Comparison of ENCODE assay signal across 27 mouse cellular contexts in the genomic region with DNA sequence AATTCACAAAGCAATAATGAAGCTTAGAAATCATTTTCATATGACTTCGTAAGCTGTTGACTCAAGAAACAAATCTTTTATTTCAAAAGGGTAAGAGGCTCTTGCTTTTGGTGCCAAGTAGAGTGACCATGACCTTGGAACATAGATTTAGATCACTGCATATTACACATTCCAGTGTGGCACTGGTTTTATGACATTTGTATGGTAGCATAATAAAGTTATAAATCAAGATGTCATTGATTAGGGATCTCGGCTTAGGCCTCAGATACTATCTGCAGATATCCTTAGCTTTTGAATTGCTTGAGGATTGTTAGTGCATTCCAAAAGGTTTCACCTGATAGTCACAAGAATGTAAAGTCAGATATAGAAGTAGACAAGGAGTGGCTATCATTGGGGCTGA.
DNase-seq lines count a peak whose midpoint lies in the region; ATAC-seq and TF ChIP-seq lines count a peak whose summit lies in the region.
"Had no signal": no experiment of that assay in that cellular context is flagged by ENCODE, and none has a peak within 500 bp of the region (broad histone marks: within the 10 kb centered on the region; RNA-seq: fewer than 3 reads in every experiment).

No protein-coding gene starts in this region.

- no peak for DNase-seq in gastrocnemius, adult 2 months
- DNase-seq in gastrocnemius, postnatal 25 days = no peak
- no peak for DNase-seq in heart, adult 11 months
- peak; percentile 19 for DNase-seq in 3T3-L1 (ENCODE audit: low read depth, low spot score)
- DNase-seq in adrenal gland, postnatal 36 days = peak; percentile 10 to 22
- DNase-seq in frontal cortex, postnatal 14 days (ENCODE audit: low spot score in 2 of 2) = no peak
- DNase-seq: cerebellum, adult 11-12 months; cerebellum, adult 9-11 months; gastrocnemius, postnatal 10 days; kidney, adult 11 months; layer of hippocampus, adult 9-11 months; lung, embryonic 14.5 days; lung, postnatal 14 days; midbrain, embryonic 14.5 days; retina, postnatal 1 day; right cerebral cortex, postnatal 14 days; thymus, postnatal 4 days had no signal

- TF ChIP-seq CTCF in gastrocnemius, adult 2 months (IDR thresholded peaks at IDR 0.05) = no peak

- H3K27me3 ChIP-seq in heart, embryonic 13.5 days (replicated peaks) = no peaks in the 10 kb centered on the region
- H3K27me3 ChIP-seq: CH12.LX; embryonic facial prominence, embryonic 12.5 days; limb, embryonic 12.5 days; liver, embryonic 15.5 days; neural tube, embryonic 15.5 days had no signal

- H3K4me2 ChIP-seq in heart, embryonic 13.5 days = no peak overlapping the region
- H3K4me2 ChIP-seq: embryonic facial prominence, embryonic 12.5 days; limb, embryonic 12.5 days; liver, embryonic 15.5 days; lung, embryonic 14.5 days; neural tube, embryonic 15.5 days had no signal

- intact Hi-C loops in gastrocnemius, adult 2 months (cut with DNase I) = loop anchor here (10.0 kb wide), 1 partner anchor 79 kb away; no protein-coding TSS in a partner anchor

- no peaks in the 10 kb centered on the region for H3K9me3 ChIP-seq in heart, embryonic 13.5 days
- H3K9me3 ChIP-seq: embryonic facial prominence, embryonic 12.5 days; forebrain, embryonic 10.5 days; limb, embryonic 12.5 days; liver, embryonic 15.5 days; neural tube, embryonic 15.5 days had no signal

- H3K4me3 ChIP-seq in gastrocnemius, adult 2 months = no peak overlapping the region
- no peak overlapping the region for H3K4me3 ChIP-seq in heart, embryonic 13.5 days
- H3K4me3 ChIP-seq: embryonic facial prominence, embryonic 12.5 days; forebrain, embryonic 10.5 days; limb, embryonic 12.5 days; liver, embryonic 15.5 days; neural tube, embryonic 15.5 days had no signal

- ATAC-seq in heart, embryonic 13.5 days (ENCODE audit: extremely low read depth, insufficient number of reproducible peaks, low FRiP score, low TSS enrichment) = no peak
- ATAC-seq: activated CD4-positive, CD25-positive, alpha-beta regulatory T cell, adult 4 months; forebrain, embryonic 16.5 days; hindbrain, embryonic 16.5 days had no signal

- H3K4me1 ChIP-seq in heart, embryonic 13.5 days = peaks cover 45% of the 10 kb centered on the region
- H3K4me1 ChIP-seq: embryonic facial prominence, embryonic 12.5 days; forebrain, embryonic 10.5 days; limb, embryonic 12.5 days; neural tube, embryonic 15.5 days had no signal

- no peak overlapping the region for H3K9ac ChIP-seq in heart, embryonic 13.5 days
- H3K9ac ChIP-seq: embryonic facial prominence, embryonic 12.5 days; limb, embryonic 12.5 days; liver, embryonic 15.5 days; lung, embryonic 14.5 days; neural tube, embryonic 15.5 days had no signal

- H3K36me3 ChIP-seq in heart, embryonic 13.5 days = no peaks in the 10 kb centered on the region
- H3K36me3 ChIP-seq: embryonic facial prominence, embryonic 12.5 days; forebrain, embryonic 10.5 days; limb, embryonic 12.5 days; liver, embryonic 15.5 days; neural tube, embryonic 15.5 days had no signal

- peak overlapping the region; percentile 40; the same call in 1 of the 2 replicates for H3K27ac ChIP-seq in gastrocnemius, adult 2 months
- peak overlapping the region; percentile 71 for H3K27ac ChIP-seq in heart, embryonic 13.5 days (replicated peaks)
- H3K27ac ChIP-seq: embryonic facial prominence, embryonic 12.5 days; forebrain, embryonic 10.5 days; limb, embryonic 12.5 days; liver, embryonic 15.5 days; neural tube, embryonic 15.5 days had no signal

- 62% methylated on average over 2 of the region's 2 CpGs for WGBS in heart, embryonic 13.5 days

Comparison
In these comparisons a context has a peak if more than half of its experiments do, and no peak if none do; other contexts are left out.
1. DNase-seq: peak in 3T3-L1 (single experiment) and adrenal gland, postnatal 36 days (2 of 2); none in gastrocnemius, adult 2 months (single experiment), gastrocnemius, postnatal 25 days (single experiment), heart, adult 11 months (single experiment) and frontal cortex, postnatal 14 days (0 of 2).